Mouse (Mus musculus) splenic B cell, adult 2 months (primary cell): Measurements from ENCODE around the gene Pygb.

Experiments used
- DNase-seq: peaks from one replicate; pipeline ENCODE4 v3.0.0-alpha.2; 2011; ENCODE audit warnings: low read depth, low spot score
- H3K27me3 ChIP-seq: 2 replicates; pipeline ENCODE4 v1.6.1; 2012; ENCODE audit warnings: mild to moderate bottlenecking, low read length, moderate library complexity, mixed read lengths; ENCODE audit not compliant: control insufficient read depth, poor library complexity, insufficient read depth, severe bottlenecking
- H3K36me3 ChIP-seq: 2 replicates; pipeline ENCODE4 v1.6.1; 2012; ENCODE audit warnings: mild to moderate bottlenecking, low read length, moderate library complexity, mixed read lengths; ENCODE audit not compliant: control insufficient read depth, poor library complexity, insufficient read depth, severe bottlenecking

Gene Pygb

DNA sequence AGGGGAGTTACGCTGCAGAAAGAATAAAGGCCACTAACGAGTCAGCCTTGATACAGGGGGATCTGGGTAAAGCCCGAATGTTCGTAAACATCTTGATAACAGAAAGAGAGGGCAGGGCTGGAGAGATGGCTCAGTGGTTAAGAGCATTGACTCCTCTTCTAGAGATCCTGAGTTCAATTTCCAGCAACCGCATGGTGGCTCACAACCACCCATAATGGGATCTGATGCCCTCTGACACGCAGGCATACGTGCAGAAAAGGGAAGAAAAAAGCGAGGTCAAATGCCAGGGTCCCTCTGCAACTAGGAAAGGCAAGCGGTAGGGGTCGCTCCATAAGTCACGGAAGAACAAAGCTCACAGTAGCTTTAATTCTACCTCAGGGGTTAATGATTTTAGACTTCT is 54.6 kb downstream of the Pygb start:
- DNase-seq: no peak
- no peaks in the 10 kb centered on the region; the same call in 1 of the 2 replicates for H3K36me3 ChIP-seq
- H3K27me3 ChIP-seq: no peaks in the 10 kb centered on the region

DNA sequence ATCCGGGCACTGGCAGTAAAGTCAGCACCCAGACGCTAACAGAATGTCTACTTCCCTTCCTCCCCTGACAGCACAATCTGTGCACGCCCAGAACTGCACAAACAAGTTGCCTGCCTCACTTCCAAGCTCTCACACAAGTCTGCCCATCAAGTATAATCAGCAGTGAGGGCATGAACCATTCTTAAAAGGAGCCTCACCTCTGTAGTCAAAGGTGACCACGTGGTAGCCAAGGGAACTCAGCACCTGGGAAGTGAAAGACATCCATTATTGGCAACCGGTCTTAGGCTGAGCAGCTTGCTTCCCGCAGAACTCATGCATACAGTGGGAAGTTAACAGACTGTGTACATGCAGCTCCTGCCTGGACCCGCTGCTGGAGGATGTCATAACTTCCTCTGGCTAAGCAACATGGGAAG is 55.5 kb downstream of the Pygb start:
- Histone ChIP-seq H3K36me3 (no peaks in the 10 kb centered on the region; the same call in 1 of the 2 replicates), H3K27me3 (no peaks in the 10 kb centered on the region)

DNA sequence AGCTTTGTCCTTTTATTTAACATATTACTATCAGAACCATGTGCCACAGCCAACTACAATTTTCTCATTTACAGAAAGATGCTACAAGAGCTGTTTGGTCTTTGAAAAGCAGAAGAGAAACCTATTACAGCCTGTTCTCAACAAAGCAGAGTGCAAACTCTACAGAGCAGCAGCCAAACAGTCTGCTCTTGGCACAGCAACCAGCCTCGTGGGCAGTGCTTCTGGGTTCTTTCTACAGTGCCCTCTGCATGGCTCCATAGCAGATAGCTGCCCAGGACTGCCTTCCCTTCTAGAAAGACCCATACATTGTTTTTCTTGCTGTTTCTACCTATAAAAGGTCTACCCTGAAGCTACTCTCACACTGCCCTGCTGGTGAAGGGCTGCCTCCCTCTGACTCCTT is 58.3 kb downstream of the Pygb start:
- Histone ChIP-seq H3K27me3 (no peaks in the 10 kb centered on the region), H3K36me3 (no peaks in the 10 kb centered on the region; the same call in 1 of the 2 replicates)
- peak; percentile 53 for DNase-seq

More for the DNA sequence above, 55.5 kb downstream of the Pygb start:
- DNase-seq: no peak

DNA sequence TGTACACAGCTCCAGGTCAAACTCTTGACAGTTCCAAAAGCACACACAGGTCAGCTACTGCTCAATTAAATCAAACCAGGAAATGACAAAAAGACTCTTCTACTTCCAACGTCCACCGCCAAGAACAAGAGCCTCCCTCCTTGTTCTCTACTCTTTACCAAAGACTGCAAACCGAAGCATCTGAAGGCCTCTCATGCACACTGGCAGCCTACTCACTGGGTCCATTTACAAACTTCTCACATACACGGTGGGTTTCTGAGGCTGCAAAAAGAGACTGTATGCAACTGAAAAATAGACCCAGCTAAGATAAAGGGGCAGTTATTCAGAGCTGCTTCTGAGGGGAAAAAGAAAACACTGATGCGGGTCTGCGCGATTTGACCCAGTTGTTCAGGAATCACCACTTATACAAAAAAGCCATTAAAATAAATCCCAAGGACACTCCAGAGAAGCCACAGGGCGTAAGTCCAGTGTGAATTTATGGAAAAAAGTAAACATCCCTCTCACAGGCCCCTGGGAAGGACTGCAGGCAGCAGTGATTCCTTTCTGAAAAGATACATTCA is 61.0 kb downstream of the Pygb start:
- Histone ChIP-seq H3K36me3 (no peaks in the 10 kb centered on the region), H3K27me3 (no peaks in the 10 kb centered on the region)
- no peak for DNase-seq

DNA sequence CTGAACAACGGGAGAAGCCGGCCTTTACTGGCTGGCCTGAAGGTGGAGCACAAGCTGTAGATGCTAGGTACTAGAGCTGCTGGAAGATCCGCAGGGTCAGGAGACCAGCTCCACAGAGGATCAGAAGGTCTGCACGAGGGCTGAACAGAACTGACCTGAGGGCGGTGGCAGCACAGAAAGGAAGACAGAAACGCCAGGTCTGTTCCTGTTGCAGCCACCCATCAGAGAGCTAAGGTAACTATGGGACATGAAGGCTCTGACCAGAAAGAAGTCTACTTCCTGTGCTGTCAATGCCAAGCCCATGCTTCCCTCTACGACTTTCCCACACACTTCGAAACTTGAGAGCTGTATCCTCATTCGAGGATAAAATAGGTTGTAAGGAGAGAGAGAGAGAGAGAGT is 64.7 kb downstream of the Pygb start:
- no peaks in the 10 kb centered on the region for H3K36me3 ChIP-seq
- no peaks in the 10 kb centered on the region for H3K27me3 ChIP-seq
- no peak for DNase-seq

DNA sequence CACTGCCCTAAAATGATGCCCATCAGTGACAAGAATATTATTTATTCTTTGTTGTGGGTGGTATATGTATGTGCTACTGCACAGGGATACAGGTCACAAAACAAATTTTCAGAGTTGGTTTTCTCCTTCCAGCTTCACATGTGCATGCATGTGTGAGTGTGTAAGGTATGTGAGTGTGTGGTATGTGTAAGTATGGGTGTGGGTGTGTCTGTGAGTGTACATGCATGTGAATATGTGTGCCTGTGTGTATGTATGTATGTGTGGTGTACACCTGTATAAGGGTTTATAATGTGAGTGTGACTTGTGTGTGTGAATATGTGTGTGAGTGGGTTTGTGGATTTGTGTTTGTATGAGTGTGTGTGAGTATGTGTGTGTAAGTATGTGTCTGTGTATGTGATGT is 68.7 kb downstream of the Pygb start:
- no peaks in the 10 kb centered on the region for H3K36me3 ChIP-seq
- no peaks in the 10 kb centered on the region for H3K27me3 ChIP-seq
- no peak for DNase-seq

DNA sequence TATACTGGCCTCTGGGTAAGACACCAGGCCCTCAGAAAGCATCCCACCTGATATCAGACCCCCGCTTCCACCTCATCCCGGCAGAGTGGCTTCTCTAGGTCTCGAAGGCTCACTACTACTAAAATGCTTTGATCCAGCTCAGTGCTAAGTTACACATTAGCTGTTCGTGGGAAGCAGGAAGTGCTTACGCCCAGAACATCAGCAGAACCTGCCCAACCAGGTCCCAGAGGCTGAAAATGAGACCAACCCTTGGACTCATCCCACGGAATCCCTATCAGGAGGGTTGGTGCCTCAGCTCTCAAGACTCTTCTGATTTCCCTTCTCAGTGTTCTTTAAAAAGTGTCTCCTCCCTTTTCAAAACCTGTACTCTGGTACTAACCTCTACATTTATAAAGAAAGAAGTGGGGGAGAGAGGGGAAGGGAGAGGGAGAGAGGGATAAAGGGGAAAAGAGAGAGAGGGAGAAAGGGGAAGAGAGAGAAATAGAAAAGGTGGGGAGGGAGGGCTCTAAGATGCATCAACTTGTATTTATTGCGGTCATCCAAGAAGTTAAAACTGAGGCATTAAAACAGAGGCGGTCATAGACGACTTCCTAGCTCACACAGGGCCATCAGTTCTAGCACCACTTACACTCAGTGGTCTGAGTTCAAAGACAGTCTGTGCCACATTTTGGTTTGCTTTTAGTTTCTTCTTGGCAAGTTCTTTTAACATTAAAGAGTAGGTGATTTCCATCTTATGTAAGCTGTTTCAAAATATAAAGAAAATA is 72.4 kb downstream of the Pygb start:
- no peak for DNase-seq
- no peaks in the 10 kb centered on the region for H3K27me3 ChIP-seq
- no peaks in the 10 kb centered on the region for H3K36me3 ChIP-seq

DNA sequence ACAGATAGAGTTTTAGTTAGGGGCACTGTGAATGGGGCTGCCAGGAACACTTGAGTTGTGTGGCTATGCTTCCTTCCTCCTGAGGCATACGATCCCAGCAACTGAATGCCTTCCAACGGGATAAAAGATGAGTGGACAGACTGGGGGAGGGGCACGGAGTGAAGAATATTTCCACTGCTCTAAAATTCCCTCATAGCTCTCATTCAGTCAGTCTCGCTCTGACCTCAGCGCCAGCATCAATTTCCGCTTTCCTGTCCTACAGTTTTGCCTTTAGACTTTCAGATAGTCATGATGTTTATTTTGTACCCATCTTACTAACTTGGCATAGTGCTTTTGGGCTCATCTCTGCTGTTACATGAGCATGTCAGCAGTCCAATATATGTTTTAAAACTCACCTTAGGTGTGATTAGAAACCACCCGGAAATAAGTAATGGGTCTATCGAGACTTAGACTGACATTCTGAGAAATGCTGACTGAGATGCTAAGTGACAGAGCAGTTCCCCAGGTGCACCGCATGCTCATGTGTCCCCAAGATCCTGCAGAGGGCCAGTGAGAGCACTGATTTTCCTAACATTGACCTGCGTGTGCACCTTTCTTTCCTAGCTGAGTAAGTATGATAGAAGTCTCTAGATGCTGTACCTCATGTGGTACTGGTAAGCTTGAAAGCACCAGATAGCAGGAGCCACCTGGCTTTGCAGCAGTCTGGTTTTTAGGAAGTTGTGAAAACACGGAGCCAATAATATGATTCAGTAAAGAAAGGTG is 73.4 kb downstream of the Pygb start:
- H3K27me3 ChIP-seq: no peaks in the 10 kb centered on the region
- DNase-seq: no peak
- H3K36me3 ChIP-seq: no peaks in the 10 kb centered on the region

DNA sequence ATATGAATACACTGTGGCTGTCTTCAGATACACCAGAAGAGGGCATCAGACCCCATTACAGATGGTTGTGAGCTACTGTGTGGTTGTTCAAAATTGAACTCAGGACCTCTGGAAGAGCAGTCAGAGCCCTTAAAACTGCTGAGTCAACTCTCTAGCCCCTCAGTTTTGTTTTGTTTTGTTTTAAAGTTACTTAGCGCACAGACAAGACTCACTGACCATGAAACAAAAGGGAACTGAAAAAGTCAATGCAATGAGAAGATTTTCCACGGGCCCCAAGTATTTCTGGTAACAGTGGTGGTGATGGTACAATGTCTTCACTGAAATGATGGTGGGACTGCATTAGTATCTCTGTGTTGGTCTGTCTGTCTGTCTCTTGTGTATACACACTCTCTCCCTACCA is 74.6 kb downstream of the Pygb start:
- no peaks in the 10 kb centered on the region for H3K36me3 ChIP-seq
- peak; percentile 72 for DNase-seq
- H3K27me3 ChIP-seq: no peaks in the 10 kb centered on the region

DNA sequence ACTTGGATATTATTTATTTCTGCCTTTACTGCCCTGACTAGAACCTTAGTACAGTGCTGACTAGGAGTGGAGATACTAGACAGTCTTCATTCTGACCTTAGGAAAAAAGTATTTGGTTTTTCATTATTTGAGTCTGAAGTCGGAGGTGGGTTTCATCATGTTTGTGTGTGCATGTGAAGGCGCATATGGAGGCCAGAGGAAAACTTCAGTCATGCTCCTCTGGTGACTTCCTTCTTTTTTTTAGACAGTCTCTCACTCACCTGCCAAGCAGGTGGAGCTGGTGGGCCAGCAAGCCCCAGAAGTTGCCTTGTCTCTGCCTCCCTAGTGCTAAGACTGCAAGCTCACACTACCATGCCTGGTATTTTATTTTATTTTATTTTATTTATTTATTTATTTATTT is 80.5 kb downstream of the Pygb start:
- Histone ChIP-seq H3K27me3 (no peaks in the 10 kb centered on the region), H3K36me3 (no peaks in the 10 kb centered on the region)
- no peak for DNase-seq

DNA sequence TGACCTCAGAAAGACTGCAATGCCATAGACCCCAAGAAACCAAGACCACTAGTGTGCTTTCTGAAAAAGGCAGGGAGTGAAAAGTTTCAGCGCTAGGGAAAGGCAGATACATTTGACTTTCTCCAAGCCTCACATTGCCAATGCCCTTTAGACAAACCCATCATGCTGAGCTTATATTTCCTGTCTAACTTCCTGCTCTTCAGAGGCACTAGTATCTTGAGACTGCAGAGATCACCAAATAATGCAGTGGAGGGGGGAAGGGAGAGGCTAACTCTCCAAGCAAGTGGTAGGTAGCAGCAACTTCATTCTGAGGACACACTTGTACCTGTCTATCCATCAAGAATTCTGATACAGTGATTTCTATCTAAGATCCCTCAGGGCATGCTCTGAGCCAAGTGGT is 82.9 kb downstream of the Pygb start:
- DNase-seq: peak; percentile 42
- Histone ChIP-seq H3K27me3 (no peaks in the 10 kb centered on the region), H3K36me3 (no peaks in the 10 kb centered on the region)

DNA sequence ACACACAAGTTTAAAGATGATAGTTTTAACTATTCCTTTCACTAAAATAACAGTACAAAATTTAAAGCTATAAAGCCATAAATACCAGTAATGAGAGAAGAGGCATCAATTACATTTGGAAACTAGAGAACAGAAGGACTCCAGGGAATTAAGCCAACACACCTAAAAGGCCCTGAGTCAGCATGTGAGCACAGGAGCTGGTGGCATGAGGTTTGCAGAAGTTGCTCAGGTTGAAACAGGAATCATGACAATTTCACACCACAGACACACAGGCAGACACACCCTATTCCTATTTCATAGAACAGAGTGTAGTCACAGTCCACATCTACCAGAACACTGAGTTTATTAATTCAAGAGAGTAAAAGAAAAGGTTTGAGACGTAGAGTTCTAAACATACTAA is 88.0 kb downstream of the Pygb start:
- peak; percentile 39 for DNase-seq
- no peaks in the 10 kb centered on the region for H3K27me3 ChIP-seq

DNA sequence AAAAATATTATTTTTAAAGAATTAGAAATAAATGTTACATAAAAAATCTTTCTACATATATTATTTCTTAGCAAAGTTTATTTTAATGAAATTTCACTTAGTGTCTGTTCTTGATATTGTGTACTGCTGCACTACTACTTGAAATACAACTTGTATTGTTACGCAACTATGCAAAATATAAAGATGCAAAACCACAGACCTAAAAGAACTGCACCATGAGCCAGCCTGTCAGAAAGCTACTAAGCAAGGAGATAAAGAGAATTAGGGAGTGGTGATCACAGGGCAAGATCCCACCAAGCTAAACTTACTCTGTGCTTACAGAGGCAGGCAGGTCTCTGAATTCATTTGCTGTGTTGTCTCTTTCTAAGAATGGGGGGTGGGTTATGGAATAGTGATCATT is 88.7 kb downstream of the Pygb start:
- DNase-seq: no peak
- Histone ChIP-seq H3K36me3 (no peaks in the 10 kb centered on the region), H3K27me3 (no peaks in the 10 kb centered on the region)

More for the DNA sequence above, 88.0 kb downstream of the Pygb start:
- H3K36me3 ChIP-seq: no peaks in the 10 kb centered on the region

DNA sequence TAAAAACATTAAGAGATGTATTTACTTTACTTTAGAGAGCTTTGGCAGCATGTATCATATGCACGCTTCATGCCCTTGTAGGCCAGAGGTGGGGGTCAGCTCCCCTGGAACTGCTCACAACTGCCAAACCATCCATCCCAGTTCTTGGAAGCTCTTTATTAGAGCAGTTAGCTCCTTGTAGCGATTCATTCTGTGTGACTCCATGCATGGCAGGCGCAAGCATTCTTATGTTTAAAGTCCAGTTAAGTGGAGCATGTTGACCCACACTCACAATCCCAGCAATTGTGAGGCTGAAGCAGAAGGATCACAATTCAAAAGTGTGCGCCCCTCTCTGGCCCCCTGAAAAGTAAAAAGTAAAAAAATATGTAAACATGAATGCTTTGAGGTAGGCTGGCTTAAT is 91.0 kb downstream of the Pygb start:
- Histone ChIP-seq H3K36me3 (no peaks in the 10 kb centered on the region), H3K27me3 (no peaks in the 10 kb centered on the region)
- DNase-seq: no peak
